Comparison of ENCODE assay signal across 8 mouse cellular contexts in genomic region chr11:97659267-97659989, GRCm38 (mm10). TPM values are rescaled to one million over a fixed set of nuclear protein-coding genes. Genes with fewer than 3 reads are reported as not detected.
A peak's percentile ranks its signal among the peaks of the same experiment; 100 is the strongest.
DNase-seq lines count a peak whose midpoint lies in the region; ATAC-seq lines count a peak whose summit lies in the region.

No protein-coding gene starts in this region.

- peak overlapping the region; percentile 89 for H3K27ac ChIP-seq in heart, embryonic 15.5 days
- H3K27ac ChIP-seq in limb, embryonic 12.5 days: peak overlapping the region; percentile 66

- 9% methylated on average over 13 of the region's 13 CpGs for WGBS in heart, embryonic 15.5 days
- 7% methylated on average over 13 of the region's 13 CpGs for WGBS in limb, embryonic 12.5 days

- H3K4me1 ChIP-seq in erythroblast, embryonic 14.5 days (ENCODE audit: control insufficient read depth): peaks cover 14% of the 10 kb centered on the region
- peaks cover 56% of the 10 kb centered on the region for H3K4me1 ChIP-seq in heart, embryonic 15.5 days (replicated peaks)
- peaks cover 38% of the 10 kb centered on the region for H3K4me1 ChIP-seq in limb, embryonic 12.5 days (replicated peaks)

- no peak for ATAC-seq in erythroblast, adult 5-6 weeks (replicated peaks; ENCODE audit: low FRiP score, poor library complexity, severe bottlenecking)
- ATAC-seq in heart, embryonic 15.5 days (replicated peaks; ENCODE audit: insufficient number of reproducible peaks, insufficient read depth, low FRiP score, low read depth): no peak
- no peak for ATAC-seq in limb, embryonic 12.5 days (ENCODE audit: insufficient number of reproducible peaks, insufficient read depth, low FRiP score, low TSS enrichment, low read depth)

- peak overlapping the region; percentile 73 for H3K4me2 ChIP-seq in heart, embryonic 15.5 days
- peak overlapping the region; percentile 85 for H3K4me2 ChIP-seq in limb, embryonic 12.5 days

- no peaks in the 10 kb centered on the region for H3K36me3 ChIP-seq in erythroblast, embryonic 14.5 days (ENCODE audit: control insufficient read depth)
- H3K36me3 ChIP-seq in heart, embryonic 15.5 days: no peaks in the 10 kb centered on the region
- H3K36me3 ChIP-seq in limb, embryonic 12.5 days: no peaks in the 10 kb centered on the region

- DNase-seq in Muller cell, postnatal 12 days (ENCODE audit: inconsistent ontology term): peak; percentile 10
- peak; percentile 77 for DNase-seq in naive thymus-derived CD4-positive, alpha-beta T cell, adult 2 months (ENCODE audit: low read depth)
- no peak for DNase-seq in layer of hippocampus, postnatal 25 days (ENCODE audit: extremely low spot score in 1 of 2, low spot score in 1 of 2)
- DNase-seq in ovary, postnatal 36 days (ENCODE audit: low spot score): no peak

- H3K4me3 ChIP-seq in erythroblast, embryonic 14.5 days (replicated peaks): peak overlapping the region; percentile 62
- H3K4me3 ChIP-seq in heart, embryonic 15.5 days: peak overlapping the region; percentile 82
- H3K4me3 ChIP-seq in limb, embryonic 12.5 days (replicated peaks): peak overlapping the region; percentile 84

- peaks cover 66% of the 10 kb centered on the region for H3K27me3 ChIP-seq in erythroblast, embryonic 14.5 days (ENCODE audit: control insufficient read depth)
- no peaks in the 10 kb centered on the region for H3K27me3 ChIP-seq in heart, embryonic 15.5 days
- H3K27me3 ChIP-seq in limb, embryonic 12.5 days: peaks cover 17% of the 10 kb centered on the region

- H3K9ac ChIP-seq in heart, embryonic 15.5 days: peak overlapping the region; percentile 93
- H3K9ac ChIP-seq in limb, embryonic 12.5 days (replicated peaks): peak overlapping the region; percentile 90

- peaks cover 4% of the 10 kb centered on the region; the same call in 1 of the 2 replicates for H3K9me3 ChIP-seq in erythroblast, embryonic 14.5 days (ENCODE audit: control insufficient read depth, low read length)
- H3K9me3 ChIP-seq in heart, embryonic 15.5 days (replicated peaks): no peaks in the 10 kb centered on the region
- H3K9me3 ChIP-seq in limb, embryonic 12.5 days: no peaks in the 10 kb centered on the region

RNA-seq across cellular contexts. Expression of gene Mllt6, which starts 3.8 kb away (rescaled TPM):
- 0.05 and 0.07 TPM in 2 replicates for polyA plus RNA-seq in erythroblast, embryonic 14.5 days (2012)
- 1.2 and 1.9 TPM in 2 replicates for total RNA-seq in erythroblast, adult 5-6 weeks (2015; ENCODE audit: low replicate concordance)
- 1.5 and 3.9 TPM in 2 replicates for total RNA-seq in erythroblast, adult 5-6 weeks (2017; ENCODE audit: low replicate concordance)
- 2.2 and 2.3 TPM in 2 replicates for polyA plus RNA-seq in heart, embryonic 15.5 days (2015; fragmentation: Nextera tagmentation; extraction: Ambion mirVana)
- 2.8 and 2.9 TPM in 2 replicates for polyA plus RNA-seq in limb, embryonic 12.5 days (2016; fragmentation: Nextera tagmentation; extraction: Ambion mirVana)
- total RNA-seq in layer of hippocampus, postnatal 25 days (2021): 100 to 1,000 TPM in 1 of 2 experiments, 10 to 100 TPM in 1; 88.5 to 105 TPM

RNA-seq across cellular contexts. Expression of gene Cisd3, which starts 26.2 kb away (rescaled TPM):
- not detected in 2 replicates for polyA plus RNA-seq in erythroblast, embryonic 14.5 days (2012)
- total RNA-seq in erythroblast, adult 5-6 weeks (2015; ENCODE audit: low replicate concordance): 2.3 TPM in 1 of 2 replicates, not detected in the other
- total RNA-seq in erythroblast, adult 5-6 weeks (2017; ENCODE audit: low replicate concordance): 1.7 TPM in 1 of 2 replicates, not detected in the other
- polyA plus RNA-seq in heart, embryonic 15.5 days (2015; fragmentation: Nextera tagmentation; extraction: Ambion mirVana): 60.7 and 69.4 TPM in 2 replicates
- 10.0 and 11.3 TPM in 2 replicates for polyA plus RNA-seq in limb, embryonic 12.5 days (2016; fragmentation: Nextera tagmentation; extraction: Ambion mirVana)
- total RNA-seq in layer of hippocampus, postnatal 25 days (2021): 10 to 100 TPM; 47.0 to 55.1 TPM

RNA-seq across cellular contexts. Expression of gene Epop, which starts 29.9 kb away (rescaled TPM):
- 0.13 and 0.18 TPM in 2 replicates for polyA plus RNA-seq in erythroblast, embryonic 14.5 days (2012)
- 0.58 TPM in 1 of 2 replicates, not detected in the other for total RNA-seq in erythroblast, adult 5-6 weeks (2015; ENCODE audit: low replicate concordance)
- not detected in 2 replicates for total RNA-seq in erythroblast, adult 5-6 weeks (2017; ENCODE audit: low replicate concordance)
- 0.71 and 1.1 TPM in 2 replicates for polyA plus RNA-seq in heart, embryonic 15.5 days (2015; fragmentation: Nextera tagmentation; extraction: Ambion mirVana)
- polyA plus RNA-seq in limb, embryonic 12.5 days (2016; fragmentation: Nextera tagmentation; extraction: Ambion mirVana): 16.4 and 16.9 TPM in 2 replicates
- 10 to 100 TPM; 28.8 to 34.3 TPM for total RNA-seq in layer of hippocampus, postnatal 25 days (2021)

RNA-seq across cellular contexts. Expression of gene Pcgf2, which starts 40.9 kb away (rescaled TPM):
- 0.10 and 0.35 TPM in 2 replicates for polyA plus RNA-seq in erythroblast, embryonic 14.5 days (2012)
- total RNA-seq in erythroblast, adult 5-6 weeks (2015; ENCODE audit: low replicate concordance): 0.77 TPM in 1 of 2 replicates, not detected in the other
- not detected in 2 replicates for total RNA-seq in erythroblast, adult 5-6 weeks (2017; ENCODE audit: low replicate concordance)
- 10.9 and 11.5 TPM in 2 replicates for polyA plus RNA-seq in heart, embryonic 15.5 days (2015; fragmentation: Nextera tagmentation; extraction: Ambion mirVana)
- 20.2 and 20.3 TPM in 2 replicates for polyA plus RNA-seq in limb, embryonic 12.5 days (2016; fragmentation: Nextera tagmentation; extraction: Ambion mirVana)
- 10 to 100 TPM; 19.7 to 27.9 TPM for total RNA-seq in layer of hippocampus, postnatal 25 days (2021)

RNA-seq across cellular contexts. Expression of gene Psmb3, which starts 43.8 kb away (rescaled TPM):
- polyA plus RNA-seq in erythroblast, embryonic 14.5 days (2012): 2.3 and 8.3 TPM in 2 replicates
- 32.4 and 40.3 TPM in 2 replicates for total RNA-seq in erythroblast, adult 5-6 weeks (2015; ENCODE audit: low replicate concordance)
- total RNA-seq in erythroblast, adult 5-6 weeks (2017; ENCODE audit: low replicate concordance): 37.0 and 48.2 TPM in 2 replicates
- 337 and 364 TPM in 2 replicates for polyA plus RNA-seq in heart, embryonic 15.5 days (2015; fragmentation: Nextera tagmentation; extraction: Ambion mirVana)
- polyA plus RNA-seq in limb, embryonic 12.5 days (2016; fragmentation: Nextera tagmentation; extraction: Ambion mirVana): 481 TPM in 2 replicates
- 100 to 1,000 TPM; 125 to 144 TPM for total RNA-seq in layer of hippocampus, postnatal 25 days (2021)

Comparison
In these comparisons a context has a peak if more than half of its experiments do, and no peak if none do; other contexts are left out.
1. DNase-seq: peak in Muller cell, postnatal 12 days (single experiment) and naive thymus-derived CD4-positive, alpha-beta T cell, adult 2 months (single experiment); none in layer of hippocampus, postnatal 25 days (0 of 2) and ovary, postnatal 36 days (single experiment).
2. RNA of gene Cisd3, which starts 26.2 kb away (polyA plus RNA-seq): 60.7 to 69.4 TPM in heart, embryonic 15.5 days and 10.0 to 11.3 TPM in limb, embryonic 12.5 days; not detected in erythroblast, embryonic 14.5 days; every median in the first group is over 10 times any median in the second.
3. Peak in every context shown above with its lines, with median percentiles within 50 percentile points of each other: H3K4me3 ChIP-seq.